Mouse (Mus musculus): ENCODE results near the gene Large2. TPM values are rescaled to one million over a fixed set of nuclear protein-coding genes. Genes with fewer than 3 reads are reported as not detected.

Large2 gene
- 1.5 and 2.6 TPM in 2 replicates for polyA plus RNA-seq (2015; fragmentation: Nextera tagmentation; extraction: Ambion mirVana)

- H3K9me3 ChIP-seq = no peaks in the 10 kb centered on the region
- peaks cover 15% of the 10 kb centered on the region for H3K36me3 ChIP-seq
- H3K9ac ChIP-seq (replicated peaks) = peak within 1 kb of the TSS; percentile 67
- peak within 1 kb of the TSS; percentile 90 for H3K4me2 ChIP-seq (replicated peaks)
- peak within 1 kb of the TSS; percentile 86 for H3K27ac ChIP-seq (replicated peaks)
- H3K27me3 ChIP-seq = peaks cover 7% of the 10 kb centered on the region; the same call in 1 of the 2 replicates
- WGBS = 5% methylated on average over 16 of the region's 16 CpGs
- peak; percentile 47 for ATAC-seq (replicated peaks)
- H3K4me1 ChIP-seq = peaks cover 54% of the 10 kb centered on the region
- H3K4me3 ChIP-seq = peak within 1 kb of the TSS; percentile 76
Measured at GRCm38 (mm10) chr2:92374514-92374913, at the start of gene Large2, which contains the start of gene Pex16. Large2 (minus strand) TSS chr2:92374869. Pex16 (plus strand) TSS chr2:92374676.

- H3K4me2 ChIP-seq (replicated peaks) = no peak overlapping the region
- no peaks in the 10 kb centered on the region for H3K27me3 ChIP-seq
- H3K9ac ChIP-seq (replicated peaks) = no peak overlapping the region
- 49% methylated on average over 9 of the region's 9 CpGs for WGBS
- H3K27ac ChIP-seq (replicated peaks) = peak overlapping the region; percentile 81
- peaks cover 56% of the 10 kb centered on the region for H3K4me1 ChIP-seq
- ATAC-seq (replicated peaks) = peak; percentile 53
- no peak overlapping the region for H3K4me3 ChIP-seq
- H3K36me3 ChIP-seq = peaks cover 43% of the 10 kb centered on the region
- H3K9me3 ChIP-seq = no peaks in the 10 kb centered on the region
Measured at GRCm38 (mm10) chr2:92423702-92424461, 49.2 kb upstream of the Large2 start.

- no peak overlapping the region for H3K4me3 ChIP-seq
- H3K27me3 ChIP-seq = no peaks in the 10 kb centered on the region
- peak overlapping the region; percentile 81; the same call in 1 of the 2 replicates for H3K27ac ChIP-seq (replicated peaks)
- H3K9me3 ChIP-seq = no peaks in the 10 kb centered on the region
- no peak for ATAC-seq (replicated peaks)
- peaks cover 48% of the 10 kb centered on the region for H3K36me3 ChIP-seq
- H3K4me1 ChIP-seq = peaks cover 49% of the 10 kb centered on the region
- H3K9ac ChIP-seq (replicated peaks) = no peak overlapping the region
- WGBS = 89% methylated on average over 9 of the region's 9 CpGs
- no peak overlapping the region for H3K4me2 ChIP-seq (replicated peaks)
Measured at GRCm38 (mm10) chr2:92423156-92423555, 48.5 kb upstream of the Large2 start.

- ATAC-seq (replicated peaks) = no peak
- no peaks in the 10 kb centered on the region for H3K27me3 ChIP-seq
- H3K27ac ChIP-seq (replicated peaks) = no peak overlapping the region
- WGBS = 76% methylated on average over 10 of the region's 10 CpGs
- no peak overlapping the region for H3K4me2 ChIP-seq (replicated peaks)
- peaks cover 52% of the 10 kb centered on the region for H3K36me3 ChIP-seq
- no peak overlapping the region for H3K4me3 ChIP-seq
- H3K4me1 ChIP-seq = peaks cover 43% of the 10 kb centered on the region
- H3K9me3 ChIP-seq = no peaks in the 10 kb centered on the region
- H3K9ac ChIP-seq (replicated peaks) = no peak overlapping the region
Measured at GRCm38 (mm10) chr2:92422388-92423135, 47.9 kb upstream of the Large2 start.

GRCm38 (mm10) chr2:92421723-92422387 is 47.2 kb upstream of the Large2 start:
- Histone ChIP-seq H3K36me3 (peaks cover 58% of the 10 kb centered on the region), H3K9me3 (no peaks in the 10 kb centered on the region), H3K4me1 (peaks cover 36% of the 10 kb centered on the region), H3K9ac (replicated peaks) (no peak overlapping the region), H3K4me3 (no peak overlapping the region), H3K27ac (replicated peaks) (no peak overlapping the region), H3K4me2 (replicated peaks) (no peak overlapping the region), H3K27me3 (no peaks in the 10 kb centered on the region)
- 96% methylated on average over 7 of the region's 7 CpGs for WGBS
- ATAC-seq (replicated peaks) = no peak

- Histone ChIP-seq H3K4me1 (no peaks in the 10 kb centered on the region), H3K4me3 (no peak overlapping the region), H3K27ac (replicated peaks) (no peak overlapping the region), H3K9me3 (no peaks in the 10 kb centered on the region), H3K9ac (replicated peaks) (no peak overlapping the region), H3K4me2 (replicated peaks) (no peak overlapping the region), H3K36me3 (peaks cover 94% of the 10 kb centered on the region), H3K27me3 (no peaks in the 10 kb centered on the region)
- WGBS = 92% methylated on average over 10 of the region's 10 CpGs
- ATAC-seq (replicated peaks) = no peak
Measured at GRCm38 (mm10) chr2:92411705-92412104, 37.0 kb upstream of the Large2 start.

GRCm38 (mm10) chr2:92408309-92409045 is 33.8 kb upstream of the Large2 start:
- Histone ChIP-seq H3K4me1 (no peaks in the 10 kb centered on the region), H3K27ac (replicated peaks) (no peak overlapping the region), H3K27me3 (no peaks in the 10 kb centered on the region), H3K4me2 (replicated peaks) (no peak overlapping the region), H3K9me3 (no peaks in the 10 kb centered on the region), H3K4me3 (no peak overlapping the region), H3K36me3 (peaks cover 79% of the 10 kb centered on the region), H3K9ac (replicated peaks) (no peak overlapping the region)
- ATAC-seq (replicated peaks) = no peak
- WGBS = 93% methylated on average over 18 of the region's 18 CpGs

- H3K4me1 ChIP-seq = peaks cover 4% of the 10 kb centered on the region; the same call in 1 of the 2 replicates
- no peak overlapping the region for H3K27ac ChIP-seq (replicated peaks)
- H3K9me3 ChIP-seq = no peaks in the 10 kb centered on the region
- no peak for ATAC-seq (replicated peaks)
- H3K27me3 ChIP-seq = no peaks in the 10 kb centered on the region
- WGBS = 93% methylated on average over 7 of the region's 7 CpGs
- H3K36me3 ChIP-seq = peaks cover 51% of the 10 kb centered on the region
- H3K9ac ChIP-seq (replicated peaks) = no peak overlapping the region
- H3K4me3 ChIP-seq = no peak overlapping the region
- no peak overlapping the region for H3K4me2 ChIP-seq (replicated peaks)
Measured at GRCm38 (mm10) chr2:92405687-92406086, 31.0 kb upstream of the Large2 start.

GRCm38 (mm10) chr2:92404737-92405136 is 30.1 kb upstream of the Large2 start:
- no peak for ATAC-seq (replicated peaks)
- Histone ChIP-seq H3K27me3 (no peaks in the 10 kb centered on the region), H3K9me3 (no peaks in the 10 kb centered on the region), H3K27ac (replicated peaks) (no peak overlapping the region), H3K4me3 (no peak overlapping the region), H3K36me3 (peaks cover 41% of the 10 kb centered on the region), H3K4me1 (peaks cover 9% of the 10 kb centered on the region), H3K4me2 (replicated peaks) (no peak overlapping the region), H3K9ac (replicated peaks) (no peak overlapping the region)
- WGBS = 86% methylated on average over 6 of the region's 6 CpGs

- no peak overlapping the region for H3K9ac ChIP-seq (replicated peaks)
- H3K4me1 ChIP-seq = peaks cover 18% of the 10 kb centered on the region
- no peak for ATAC-seq (replicated peaks)
- peaks cover 32% of the 10 kb centered on the region for H3K36me3 ChIP-seq
- no peaks in the 10 kb centered on the region for H3K9me3 ChIP-seq
- H3K4me2 ChIP-seq (replicated peaks) = no peak overlapping the region
- no peaks in the 10 kb centered on the region for H3K27me3 ChIP-seq
- H3K4me3 ChIP-seq = no peak overlapping the region
- H3K27ac ChIP-seq (replicated peaks) = no peak overlapping the region
- WGBS = 95% methylated on average over 5 of the region's 5 CpGs
Measured at GRCm38 (mm10) chr2:92403776-92404319, 29.2 kb upstream of the Large2 start.

GRCm38 (mm10) chr2:92402591-92403326 is 28.1 kb upstream of the Large2 start:
- 70% methylated on average over 4 of the region's 4 CpGs for WGBS
- H3K9ac ChIP-seq (replicated peaks) = no peak overlapping the region

More at GRCm38 (mm10) chr2:92402591-92403326, 28.1 kb upstream of the Large2 start:
- Histone ChIP-seq H3K4me3 (no peak overlapping the region), H3K9me3 (no peaks in the 10 kb centered on the region), H3K4me1 (peaks cover 25% of the 10 kb centered on the region), H3K4me2 (replicated peaks) (no peak overlapping the region), H3K36me3 (peaks cover 23% of the 10 kb centered on the region; the same call in 1 of the 2 replicates), H3K27me3 (no peaks in the 10 kb centered on the region), H3K27ac (replicated peaks) (peak overlapping the region; percentile 31; the same call in 1 of the 2 replicates)
- ATAC-seq (replicated peaks) = no peak

Measured in forebrain, embryonic 15.5 days (tissue).